8 mouse cellular contexts compared by ENCODE assay signal in genomic region chr8:104395703-104396357, GRCm38 (mm10). TPM values are rescaled to one million over a fixed set of nuclear protein-coding genes. Genes with fewer than 3 reads are reported as not detected.
DNase-seq lines count a peak whose midpoint lies in the region; ATAC-seq and TF ChIP-seq lines count a peak whose summit lies in the region.

Gene Cmtm4 (minus strand): TSS chr8:104395807.

- H3K27me3 ChIP-seq in forebrain, embryonic 12.5 days, result no peaks in the 10 kb centered on the region

- peak within 1 kb of the TSS; percentile 88 for H3K9ac ChIP-seq in forebrain, embryonic 12.5 days

- peak; percentile 90 for ATAC-seq in forebrain, embryonic 12.5 days (ENCODE audit: low FRiP score)
- ATAC-seq in hematopoietic stem cell, adult 5-6 weeks (replicated peaks in 1 of 2; ENCODE audit: insufficient read depth in 1 of 2, low FRiP score in 2 of 2, low TSS enrichment in 1 of 2, low read depth in 1 of 2, poor library complexity in 2 of 2, severe bottlenecking in 2 of 2), result peak; percentile 30 to 37

- H3K27ac ChIP-seq in gastrocnemius, adult 2 months, result peak within 1 kb of the TSS; percentile 85
- H3K27ac ChIP-seq in forebrain, embryonic 12.5 days, result peak within 1 kb of the TSS; percentile 76; the same call in 1 of the 2 replicates

- no peaks in the 10 kb centered on the region for H3K36me3 ChIP-seq in forebrain, embryonic 12.5 days (replicated peaks)

- 5% methylated on average over 16 of the region's 54 CpGs for WGBS in forebrain, embryonic 12.5 days

- peak within 1 kb of the TSS; percentile 97 for H3K4me2 ChIP-seq in forebrain, embryonic 12.5 days

- intact Hi-C loops in gastrocnemius, adult 2 months (cut with DNase I), result loop anchor here (5.0 kb wide), 1 partner anchor 36 kb away; no protein-coding TSS in a partner anchor

- H3K4me1 ChIP-seq in forebrain, embryonic 12.5 days, result peaks cover 12% of the 10 kb centered on the region

- H3K9me3 ChIP-seq in forebrain, embryonic 12.5 days, result peaks cover 6% of the 10 kb centered on the region; the same call in 1 of the 2 replicates

- peak within 1 kb of the TSS; percentile 89 for H3K4me3 ChIP-seq in gastrocnemius, adult 2 months
- H3K4me3 ChIP-seq in forebrain, embryonic 12.5 days (replicated peaks), result peak within 1 kb of the TSS; percentile 75

- TF ChIP-seq CTCF in gastrocnemius, adult 2 months (IDR thresholded peaks at IDR 0.05), result no peak

- peak; percentile 83 for DNase-seq in gastrocnemius, adult 2 months
- DNase-seq in gastrocnemius, adult 18-20 months (ENCODE audit: low spot score), result no peak
- peak; percentile 37 to 43 for DNase-seq in adrenal gland, postnatal 4 days (ENCODE audit: low spot score in 2 of 2)
- peak; percentile 44 to 45 for DNase-seq in layer of hippocampus, postnatal 25 days (ENCODE audit: extremely low spot score in 1 of 2, low spot score in 1 of 2)
- DNase-seq in lung, postnatal 36 days, result peak; percentile 60
- peak; percentile 21 to 66 for DNase-seq in spleen, postnatal 4 days (ENCODE audit: low spot score in 2 of 2)

RNA-seq across cellular contexts. Expression of gene Cmtm4, which starts in this region (rescaled TPM):
- 1 to 10 TPM; 3.9 to 5.7 TPM for total RNA-seq in gastrocnemius, adult 2 months (2021)
- 1 to 10 TPM; 4.4 to 5.4 TPM for total RNA-seq in gastrocnemius, adult 18-20 months (2021)
- total RNA-seq in adrenal gland, postnatal 4 days (2021), result 10 to 100 TPM; 26.9 to 29.6 TPM
- polyA plus RNA-seq in forebrain, embryonic 12.5 days (2016; fragmentation: Nextera tagmentation; extraction: Ambion mirVana), result 3.3 and 3.5 TPM in 2 replicates
- 3.7 and 4.4 TPM in 2 replicates for total RNA-seq in hematopoietic stem cell, adult 5-6 weeks (2017)
- 10 to 100 TPM; 53.2 to 56.9 TPM for total RNA-seq in layer of hippocampus, postnatal 25 days (2021)
